Mouse (Mus musculus) cerebellum, postnatal 10 days (tissue): ENCODE measurements around the gene Irak3.
"Not testable (repeated sequence)": the region's sequence is repeated elsewhere in the genome, so short reads cannot be mapped to it uniquely, and the experiment has no call there.

Experiments used
- DNase-seq, 2 experiments: peaks; one replicate each; pipeline ENCODE4 v3.0.0; 2021; ENCODE audit warnings: mixed read lengths in 2 of 2

The Irak3 gene

GRCm38 (mm10) chr10:120201961-120202402, at the start of gene Irak3:
Irak3 (minus strand) TSS chr10:120202130.
- peak; percentile 91 to 93 for DNase-seq

GRCm38 (mm10) chr10:120250911-120251683, 49.2 kb upstream of the Irak3 start:
- DNase-seq = peak; percentile 18 to 31

- peak; percentile 58 to 69 for DNase-seq
Measured at GRCm38 (mm10) chr10:120246994-120247750, 45.2 kb upstream of the Irak3 start.

- DNase-seq = no peak
Measured at GRCm38 (mm10) chr10:120245681-120246080, 43.8 kb upstream of the Irak3 start.

- no peak for DNase-seq
Measured at GRCm38 (mm10) chr10:120242421-120242820, 40.5 kb upstream of the Irak3 start.

GRCm38 (mm10) chr10:120239476-120239875, 37.5 kb upstream of the Irak3 start:
- no peak for DNase-seq

GRCm38 (mm10) chr10:120238241-120238640, 36.3 kb upstream of the Irak3 start:
- DNase-seq = no peak

GRCm38 (mm10) chr10:120236855-120237254, 34.9 kb upstream of the Irak3 start:
- no peak for DNase-seq

- DNase-seq = peak; percentile 74 to 81
Measured at GRCm38 (mm10) chr10:120233655-120234367, 31.9 kb upstream of the Irak3 start.

GRCm38 (mm10) chr10:120231718-120232117, 29.8 kb upstream of the Irak3 start:
- peak; percentile 78 to 82 for DNase-seq

- peak; percentile 91 to 93 for DNase-seq
Measured at GRCm38 (mm10) chr10:120226871-120227661, 25.1 kb upstream of the Irak3 start, which contains the start of gene Llph. Llph (plus strand) TSS chr10:120227070.

GRCm38 (mm10) chr10:120220776-120221175, 18.8 kb upstream of the Irak3 start:
- DNase-seq = no peak

- DNase-seq = no peak
Measured at GRCm38 (mm10) chr10:120219578-120220359, 17.8 kb upstream of the Irak3 start.

GRCm38 (mm10) chr10:120218996-120219395, 17.1 kb upstream of the Irak3 start:
- no peak for DNase-seq

- DNase-seq = not testable (repeated sequence)
Measured at GRCm38 (mm10) chr10:120217099-120217498, 15.2 kb upstream of the Irak3 start.

- no peak for DNase-seq
Measured at GRCm38 (mm10) chr10:120210096-120210495, 8.2 kb upstream of the Irak3 start.

- no peak for DNase-seq
Measured at GRCm38 (mm10) chr10:120209539-120209925, 7.6 kb upstream of the Irak3 start.

- peak; percentile 96 for DNase-seq
Measured at GRCm38 (mm10) chr10:120208575-120209538, 6.9 kb upstream of the Irak3 start.

- no peak for DNase-seq
Measured at GRCm38 (mm10) chr10:120208015-120208414, 6.1 kb upstream of the Irak3 start.

- DNase-seq = no peak
Measured at GRCm38 (mm10) chr10:120204591-120205210, 2.8 kb upstream of the Irak3 start.
